Mouse (Mus musculus): Measurements from ENCODE around the gene Kxd1. TPM values are rescaled to one million over a fixed set of nuclear protein-coding genes. Genes with fewer than 3 reads are reported as not detected.

Gene Kxd1
- polyA plus RNA-seq, 1 experiment from 2014 or later: 81.8 TPM

DNA sequence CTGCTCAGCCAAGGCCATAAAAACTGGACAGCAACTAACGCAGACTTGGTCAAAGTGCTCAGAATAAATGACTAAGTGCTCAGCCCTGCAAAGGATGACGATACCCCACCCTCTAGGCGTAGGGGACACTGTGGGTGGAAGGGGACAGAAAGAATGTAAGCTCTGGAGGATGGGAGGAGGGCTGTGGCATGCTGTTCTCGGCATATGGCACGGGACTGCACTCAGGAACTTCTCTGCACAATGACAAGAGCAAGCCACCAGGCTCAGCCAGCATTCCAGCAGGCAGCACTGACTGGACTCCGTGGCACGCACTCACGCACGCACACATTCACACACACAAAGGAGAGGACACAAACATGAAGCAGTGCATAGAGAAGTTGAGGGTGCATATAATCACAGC lies 67.2 kb downstream of the Kxd1 start:
- 68% methylated on average over 9 of the region's 9 CpGs for WGBS
- no peak for TF ChIP-seq CTCF (IDR thresholded peaks at IDR 0.05; ENCODE audit: low read depth)
- ATAC-seq (replicated peaks; ENCODE audit: low FRiP score, low read depth): no peak

DNA sequence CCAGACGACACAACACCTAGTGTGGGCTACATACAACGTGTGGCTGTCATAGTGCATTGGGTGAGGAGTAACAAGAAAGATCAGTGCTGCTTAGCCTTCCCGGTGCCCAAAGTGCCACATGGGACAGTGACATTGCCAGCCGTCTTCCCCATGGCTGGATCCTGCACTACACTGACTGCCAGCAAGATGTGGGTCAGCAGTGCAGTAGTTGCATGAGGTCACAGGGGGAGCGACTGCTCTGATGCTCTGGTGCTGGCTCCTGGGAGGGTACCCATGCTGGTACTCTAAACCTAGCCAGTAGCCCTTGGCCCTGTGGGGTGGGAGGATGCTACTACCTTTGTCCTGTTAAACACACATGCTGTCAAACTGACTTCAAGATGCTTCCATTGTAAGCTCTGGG lies 67.6 kb downstream of the Kxd1 start:
- H3K9me3 ChIP-seq (replicated peaks; ENCODE audit: low read length): no peaks in the 10 kb centered on the region
- WGBS: 94% methylated on average over 5 of the region's 5 CpGs
- H3K4me2 ChIP-seq (ENCODE audit: low read length): no peak overlapping the region
- no peak overlapping the region for H3K9ac ChIP-seq (ENCODE audit: low read depth, low read length)
- H3K4me3 ChIP-seq (replicated peaks; ENCODE audit: low read depth, low read length): no peak overlapping the region
- DNase-seq (ENCODE audit: low spot score) (no peak), ATAC-seq (replicated peaks; ENCODE audit: low FRiP score, low read depth) (no peak)
- H3K27me3 ChIP-seq (ENCODE audit: insufficient read depth, low read length): no peaks in the 10 kb centered on the region
- no peaks in the 10 kb centered on the region for H3K36me3 ChIP-seq (ENCODE audit: insufficient read depth, low read length)
- TF ChIP-seq CTCF (IDR thresholded peaks at IDR 0.05; ENCODE audit: low read depth): no peak
- H3K4me1 ChIP-seq (replicated peaks; ENCODE audit: insufficient read depth, low read length): no peaks in the 10 kb centered on the region
- no peak overlapping the region for H3K27ac ChIP-seq

More for the DNA sequence above, 67.2 kb downstream of the Kxd1 start:
- no peak overlapping the region for H3K4me2 ChIP-seq (ENCODE audit: low read length)
- H3K27ac ChIP-seq: no peak overlapping the region
- H3K36me3 ChIP-seq (ENCODE audit: insufficient read depth, low read length): no peaks in the 10 kb centered on the region
- H3K27me3 ChIP-seq (ENCODE audit: insufficient read depth, low read length): no peaks in the 10 kb centered on the region
- no peaks in the 10 kb centered on the region for H3K4me1 ChIP-seq (replicated peaks; ENCODE audit: insufficient read depth, low read length)
- no peaks in the 10 kb centered on the region for H3K9me3 ChIP-seq (replicated peaks; ENCODE audit: low read length)
- no peak for DNase-seq (ENCODE audit: low spot score)
- H3K9ac ChIP-seq (ENCODE audit: low read depth, low read length): no peak overlapping the region
- H3K4me3 ChIP-seq (replicated peaks; ENCODE audit: low read depth, low read length): no peak overlapping the region

DNA sequence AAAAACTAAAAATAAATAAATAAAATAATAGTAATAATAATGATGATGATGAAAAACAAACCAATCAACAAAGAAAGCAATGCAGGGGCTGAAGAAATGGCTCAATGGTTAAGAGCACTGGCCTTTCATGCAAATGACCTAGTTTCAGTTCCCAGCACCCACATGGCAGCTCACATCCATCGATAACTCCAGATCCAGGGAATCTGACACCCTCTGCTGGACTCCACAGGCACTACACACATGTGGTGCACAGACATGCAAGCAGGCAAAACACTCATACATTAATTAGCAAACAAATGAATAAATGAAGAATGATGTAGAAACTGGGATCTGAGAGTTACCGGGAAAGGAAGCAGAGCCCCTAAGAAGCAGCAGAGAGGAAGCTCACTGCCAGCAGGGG lies 68.1 kb downstream of the Kxd1 start:
- H3K4me1 ChIP-seq (replicated peaks; ENCODE audit: insufficient read depth, low read length): no peaks in the 10 kb centered on the region
- H3K9ac ChIP-seq (ENCODE audit: low read depth, low read length): no peak overlapping the region
- H3K27ac ChIP-seq: no peak overlapping the region
- WGBS: 90% methylated on average over 2 of the region's 2 CpGs
- no peak overlapping the region for H3K4me3 ChIP-seq (replicated peaks; ENCODE audit: low read depth, low read length)
- H3K4me2 ChIP-seq (ENCODE audit: low read length): no peak overlapping the region
- H3K27me3 ChIP-seq (ENCODE audit: insufficient read depth, low read length): no peaks in the 10 kb centered on the region
- DNase-seq (ENCODE audit: low spot score): no peak
- ATAC-seq (replicated peaks; ENCODE audit: low FRiP score, low read depth): no peak
- no peaks in the 10 kb centered on the region for H3K36me3 ChIP-seq (ENCODE audit: insufficient read depth, low read length)
- no peaks in the 10 kb centered on the region for H3K9me3 ChIP-seq (replicated peaks; ENCODE audit: low read length)
- no peak for TF ChIP-seq CTCF (IDR thresholded peaks at IDR 0.05; ENCODE audit: low read depth)

DNA sequence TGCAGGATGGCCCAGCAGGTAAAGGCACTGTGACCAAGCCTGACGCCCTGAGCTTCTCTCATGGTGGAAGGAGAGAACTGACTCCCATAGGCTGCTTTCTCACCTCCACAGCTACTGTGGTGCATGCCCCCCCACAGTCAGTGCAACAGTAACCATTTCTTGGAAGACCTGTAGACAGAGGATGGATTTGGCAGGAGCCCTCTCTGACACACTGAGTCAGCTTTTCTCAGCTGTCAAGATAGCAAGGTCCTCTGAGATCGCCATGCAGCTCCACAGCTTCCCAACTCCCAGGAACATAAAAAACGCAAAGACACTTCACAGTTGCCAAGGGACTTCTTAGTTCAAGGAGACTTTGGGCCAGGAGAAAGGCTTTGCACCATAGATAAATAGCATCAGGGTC lies 69.3 kb downstream of the Kxd1 start:
- no peak for TF ChIP-seq CTCF (IDR thresholded peaks at IDR 0.05; ENCODE audit: low read depth)
- Histone ChIP-seq H3K9ac (ENCODE audit: low read depth, low read length) (no peak overlapping the region), H3K4me2 (ENCODE audit: low read length) (no peak overlapping the region), H3K27me3 (ENCODE audit: insufficient read depth, low read length) (no peaks in the 10 kb centered on the region), H3K36me3 (ENCODE audit: insufficient read depth, low read length) (no peaks in the 10 kb centered on the region), H3K27ac (no peak overlapping the region), H3K4me3 (replicated peaks; ENCODE audit: low read depth, low read length) (no peak overlapping the region), H3K9me3 (replicated peaks; ENCODE audit: low read length) (no peaks in the 10 kb centered on the region), H3K4me1 (replicated peaks; ENCODE audit: insufficient read depth, low read length) (no peaks in the 10 kb centered on the region)
- ATAC-seq (replicated peaks; ENCODE audit: low FRiP score, low read depth) (no peak), DNase-seq (ENCODE audit: low spot score) (no peak)
- 79% methylated on average over 3 of the region's 3 CpGs for WGBS

Other genes with a start within 250 kb of the Kxd1 start
- 48.9 and 50.0 TPM in 2 replicates for gene Homer3, start 245.1 kb downstream of the Kxd1 start, polyA plus RNA-seq (2015; fragmentation: Nextera tagmentation; extraction: Ambion mirVana)
- 41.0 and 43.0 TPM in 2 replicates for gene Ddx49, start 225.5 kb downstream of the Kxd1 start, polyA plus RNA-seq (2015; fragmentation: Nextera tagmentation; extraction: Ambion mirVana)
- gene Cope, start 225.4 kb downstream of the Kxd1 start, polyA plus RNA-seq (2015; fragmentation: Nextera tagmentation; extraction: Ambion mirVana): 309 and 334 TPM in 2 replicates
- gene Cers1, start 212.2 kb downstream of the Kxd1 start, polyA plus RNA-seq (2015; fragmentation: Nextera tagmentation; extraction: Ambion mirVana): 1.9 and 2.1 TPM in 2 replicates
- gene Gdf1, start 198.1 kb downstream of the Kxd1 start, polyA plus RNA-seq (2015; fragmentation: Nextera tagmentation; extraction: Ambion mirVana): 3.8 and 4.0 TPM in 2 replicates
- gene Upf1, start 174.7 kb downstream of the Kxd1 start, polyA plus RNA-seq (2015; fragmentation: Nextera tagmentation; extraction: Ambion mirVana): 11.6 and 12.5 TPM in 2 replicates
- gene Comp, start 154.4 kb downstream of the Kxd1 start, polyA plus RNA-seq (2015; fragmentation: Nextera tagmentation; extraction: Ambion mirVana): 0.24 and 0.28 TPM in 2 replicates
- 13.6 and 14.6 TPM in 2 replicates for gene Crtc1, start 88.4 kb downstream of the Kxd1 start, polyA plus RNA-seq (2015; fragmentation: Nextera tagmentation; extraction: Ambion mirVana)
- gene Klhl26, start 51.0 kb downstream of the Kxd1 start, polyA plus RNA-seq (2015; fragmentation: Nextera tagmentation; extraction: Ambion mirVana): 19.1 and 19.5 TPM in 2 replicates
- gene Tmem59l, start 40.6 kb downstream of the Kxd1 start, polyA plus RNA-seq (2015; fragmentation: Nextera tagmentation; extraction: Ambion mirVana): 3.0 and 3.5 TPM in 2 replicates
- gene Crlf1, start 34.8 kb downstream of the Kxd1 start, polyA plus RNA-seq (2015; fragmentation: Nextera tagmentation; extraction: Ambion mirVana): 31.3 and 33.7 TPM in 2 replicates
- 140 TPM in 2 replicates for gene Rex1bd, start 21.2 kb downstream of the Kxd1 start, polyA plus RNA-seq (2015; fragmentation: Nextera tagmentation; extraction: Ambion mirVana)
- gene Uba52, start 17.2 kb downstream of the Kxd1 start, polyA plus RNA-seq (2015; fragmentation: Nextera tagmentation; extraction: Ambion mirVana): 1,111 and 1,265 TPM in 2 replicates
- gene Fkbp8, start 232 bp downstream of the Kxd1 start, polyA plus RNA-seq (2015; fragmentation: Nextera tagmentation; extraction: Ambion mirVana): 249 and 255 TPM in 2 replicates
- 14.9 and 17.1 TPM in 2 replicates for gene Ell, start 11.5 kb upstream of the Kxd1 start, polyA plus RNA-seq (2015; fragmentation: Nextera tagmentation; extraction: Ambion mirVana)
- gene Isyna1, start 66.4 kb upstream of the Kxd1 start, polyA plus RNA-seq (2015; fragmentation: Nextera tagmentation; extraction: Ambion mirVana): 166 and 169 TPM in 2 replicates
- 166 and 188 TPM in 2 replicates for gene Ssbp4, start 80.9 kb upstream of the Kxd1 start, polyA plus RNA-seq (2015; fragmentation: Nextera tagmentation; extraction: Ambion mirVana)
- gene Lrrc25, start 88.2 kb upstream of the Kxd1 start, polyA plus RNA-seq (2015; fragmentation: Nextera tagmentation; extraction: Ambion mirVana): 1.9 and 2.8 TPM in 2 replicates
- gene Gdf15, start 104.5 kb upstream of the Kxd1 start, polyA plus RNA-seq (2015; fragmentation: Nextera tagmentation; extraction: Ambion mirVana): 3.0 and 3.2 TPM in 2 replicates
- 84.2 and 87.5 TPM in 2 replicates for gene Pgpep1, start 132.4 kb upstream of the Kxd1 start, polyA plus RNA-seq (2015; fragmentation: Nextera tagmentation; extraction: Ambion mirVana)
- gene Lsm4, start 145.3 kb upstream of the Kxd1 start, polyA plus RNA-seq (2015; fragmentation: Nextera tagmentation; extraction: Ambion mirVana): 243 and 281 TPM in 2 replicates
- gene Jund, start 171.0 kb upstream of the Kxd1 start, polyA plus RNA-seq (2015; fragmentation: Nextera tagmentation; extraction: Ambion mirVana): 72.4 and 98.1 TPM in 2 replicates
- gene Iqcn, start 175.5 kb upstream of the Kxd1 start, polyA plus RNA-seq (2015; fragmentation: Nextera tagmentation; extraction: Ambion mirVana): 0.03 and 0.05 TPM in 2 replicates
- gene Gm3336, start 190.6 kb upstream of the Kxd1 start, polyA plus RNA-seq (2015; fragmentation: Nextera tagmentation; extraction: Ambion mirVana): 0.70 and 0.74 TPM in 2 replicates
- 8.0 and 9.5 TPM in 2 replicates for gene Pde4c, start 195.8 kb upstream of the Kxd1 start, polyA plus RNA-seq (2015; fragmentation: Nextera tagmentation; extraction: Ambion mirVana)
- gene Rab3a, start 226.7 kb upstream of the Kxd1 start, polyA plus RNA-seq (2015; fragmentation: Nextera tagmentation; extraction: Ambion mirVana): 20.5 and 21.8 TPM in 2 replicates
- 78.2 and 80.3 TPM in 2 replicates for gene Mpv17l2, start 233.0 kb upstream of the Kxd1 start, polyA plus RNA-seq (2015; fragmentation: Nextera tagmentation; extraction: Ambion mirVana)
- gene Pik3r2, start 248.8 kb upstream of the Kxd1 start, polyA plus RNA-seq (2015; fragmentation: Nextera tagmentation; extraction: Ambion mirVana): 43.8 and 47.2 TPM in 2 replicates